Mouse (Mus musculus) limb, embryonic 13.5 days (tissue): ENCODE results near the gene Dmrta2. TPM values are rescaled to one million over a fixed set of nuclear protein-coding genes. Genes with fewer than 3 reads are reported as not detected.

Experiments
- ATAC-seq: fragments of 200-750 bp; cut with Nextera tagmentation; 2 replicates; pipeline ENCODE4 v1.8.0; 2017; ENCODE audit warnings: low read depth, moderate number of reproducible peaks, moderate TSS enrichment; ENCODE audit not compliant: low FRiP score
- H3K27ac ChIP-seq: fragments of 300-500 bp; sonication (generic); 2 replicates; pipeline ENCODE4 v1.5.1; 2015; ENCODE audit warnings: inconsistent platforms, mild to moderate bottlenecking, moderate library complexity
- H3K27me3 ChIP-seq: fragments of 300-500 bp; sonication (generic); 2 replicates; pipeline ENCODE4 v1.6.1; 2015; ENCODE audit warnings: mild to moderate bottlenecking, inconsistent platforms
- H3K36me3 ChIP-seq: fragments of 300-500 bp; sonication (generic); 2 replicates; pipeline ENCODE4 v1.6.1; 2015; ENCODE audit warnings: inconsistent platforms, mild to moderate bottlenecking, moderate library complexity
- H3K4me1 ChIP-seq: fragments of 300-500 bp; sonication (generic); 2 replicates; pipeline ENCODE4 v1.6.1; 2015; ENCODE audit warnings: inconsistent platforms
- H3K4me2 ChIP-seq: fragments of 300-500 bp; sonication (generic); replicated peaks from 2 replicates; pipeline ENCODE4 v1.6.1; 2015; ENCODE audit warnings: inconsistent platforms, mild to moderate bottlenecking, moderate library complexity
- H3K4me3 ChIP-seq: fragments of 300-500 bp; sonication (generic); 2 replicates; pipeline ENCODE4 v1.5.1; 2015; ENCODE audit warnings: moderate library complexity, mild to moderate bottlenecking, inconsistent platforms
- H3K9ac ChIP-seq: fragments of 300-500 bp; sonication (generic); 2 replicates; pipeline ENCODE4 v1.6.1; 2015; ENCODE audit warnings: mild to moderate bottlenecking, inconsistent platforms
- H3K9me3 ChIP-seq: fragments of 300-500 bp; sonication (generic); 2 replicates; pipeline ENCODE4 v1.6.1; 2016; ENCODE audit warnings: inconsistent platforms
- WGBS: fragments of 180-500 bp; shearing (Covaris S2); methylation state at CpG from one replicate; pipeline ENCODE4 v1.1.7; 2015; 5-methylcytosine and 5-hydroxymethylcytosine counted together
- polyA plus RNA-seq: library from polyadenylated mRNA; unstranded; fragments of >200 nt; fragmentation: Nextera tagmentation; extraction: Ambion mirVana; gene quantifications from 2 replicates; pipeline ENCODE4 v1.2.1, GENCODE M21; 2015

Gene Dmrta2
- polyA plus RNA-seq, 1 experiment from 2014 or later, result 0.08 TPM

DNA sequence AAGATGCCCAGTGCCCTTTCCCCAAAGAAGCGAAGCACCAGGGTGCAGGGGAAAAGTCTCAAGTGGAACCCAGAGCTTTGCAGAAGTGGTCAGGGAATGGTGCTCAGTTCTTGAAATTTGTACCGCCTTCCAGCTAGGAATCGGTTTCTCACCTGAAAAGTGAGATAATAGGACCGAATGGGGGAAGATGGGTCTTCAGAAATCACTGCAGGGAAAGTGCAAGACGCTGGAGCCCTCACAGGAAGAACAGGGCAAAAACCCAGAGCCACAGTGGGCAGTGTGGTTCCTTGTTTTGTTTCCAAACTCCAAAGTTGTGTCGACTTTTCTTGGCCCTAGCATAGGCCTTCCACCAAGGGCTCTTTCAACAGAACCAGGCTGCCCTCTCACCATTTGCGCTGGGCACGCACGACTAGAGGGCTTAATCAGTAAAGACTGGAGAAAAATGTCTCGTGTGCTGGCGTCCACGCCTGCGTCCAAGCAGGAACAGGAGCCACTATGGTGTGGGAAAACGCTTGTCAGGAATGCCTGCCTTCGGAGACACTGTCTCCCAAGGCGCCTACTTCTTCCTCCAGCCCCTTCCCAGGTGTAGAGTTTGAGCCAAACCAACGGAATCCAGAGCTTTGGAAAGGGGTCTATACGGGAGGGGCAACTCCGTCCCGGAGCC lies 3.7 kb upstream of the Dmrta2 start:
- H3K27ac ChIP-seq, result no peak overlapping the region
- no peak for ATAC-seq
- no peak overlapping the region for H3K9ac ChIP-seq
- H3K4me1 ChIP-seq, result peaks cover 27% of the 10 kb centered on the region
- WGBS, result 2% methylated on average over 20 of the region's 20 CpGs
- H3K9me3 ChIP-seq, result 0 out of 2 replicates have a peak, but pooled peaks cover 3% of the 10 kb centered on the region
- H3K4me2 ChIP-seq, result peak overlapping the region; percentile 34; the same call in 1 of the 2 replicates
- H3K27me3 ChIP-seq, result peaks cover 92% of the 10 kb centered on the region
- H3K36me3 ChIP-seq, result no peaks in the 10 kb centered on the region
- peak overlapping the region; percentile 4; the same call in 1 of the 2 replicates for H3K4me3 ChIP-seq

- no peak overlapping the region for H3K9ac ChIP-seq
- peaks cover 29% of the 10 kb centered on the region for H3K4me1 ChIP-seq
- peak overlapping the region; percentile 4 for H3K4me3 ChIP-seq
- H3K4me2 ChIP-seq, result peak overlapping the region; percentile 34; the same call in 1 of the 2 replicates
- no peak for ATAC-seq
- H3K27ac ChIP-seq, result no peak overlapping the region
- 1% methylated on average over 33 of the region's 33 CpGs for WGBS
- peaks cover 99% of the 10 kb centered on the region for H3K27me3 ChIP-seq
- H3K36me3 ChIP-seq, result no peaks in the 10 kb centered on the region
- H3K9me3 ChIP-seq, result 0 out of 2 replicates have a peak, but pooled peaks cover 3% of the 10 kb centered on the region
Observed at GRCm38 (mm10) chr4:109974655-109975380, 3.0 kb upstream of the Dmrta2 start.

GRCm38 (mm10) chr4:109975381-109976240 lies 2.2 kb upstream of the Dmrta2 start:
- no peak overlapping the region for H3K27ac ChIP-seq
- peaks cover 99% of the 10 kb centered on the region for H3K27me3 ChIP-seq
- H3K4me3 ChIP-seq, result no peak overlapping the region
- no peaks in the 10 kb centered on the region for H3K36me3 ChIP-seq
- H3K9ac ChIP-seq, result no peak overlapping the region
- 0 out of 2 replicates have a peak, but pooled peaks cover 3% of the 10 kb centered on the region for H3K9me3 ChIP-seq
- H3K4me1 ChIP-seq, result peaks cover 33% of the 10 kb centered on the region
- no peak for ATAC-seq
- 6% methylated on average over 25 of the region's 25 CpGs for WGBS
- no peak overlapping the region for H3K4me2 ChIP-seq

DNA sequence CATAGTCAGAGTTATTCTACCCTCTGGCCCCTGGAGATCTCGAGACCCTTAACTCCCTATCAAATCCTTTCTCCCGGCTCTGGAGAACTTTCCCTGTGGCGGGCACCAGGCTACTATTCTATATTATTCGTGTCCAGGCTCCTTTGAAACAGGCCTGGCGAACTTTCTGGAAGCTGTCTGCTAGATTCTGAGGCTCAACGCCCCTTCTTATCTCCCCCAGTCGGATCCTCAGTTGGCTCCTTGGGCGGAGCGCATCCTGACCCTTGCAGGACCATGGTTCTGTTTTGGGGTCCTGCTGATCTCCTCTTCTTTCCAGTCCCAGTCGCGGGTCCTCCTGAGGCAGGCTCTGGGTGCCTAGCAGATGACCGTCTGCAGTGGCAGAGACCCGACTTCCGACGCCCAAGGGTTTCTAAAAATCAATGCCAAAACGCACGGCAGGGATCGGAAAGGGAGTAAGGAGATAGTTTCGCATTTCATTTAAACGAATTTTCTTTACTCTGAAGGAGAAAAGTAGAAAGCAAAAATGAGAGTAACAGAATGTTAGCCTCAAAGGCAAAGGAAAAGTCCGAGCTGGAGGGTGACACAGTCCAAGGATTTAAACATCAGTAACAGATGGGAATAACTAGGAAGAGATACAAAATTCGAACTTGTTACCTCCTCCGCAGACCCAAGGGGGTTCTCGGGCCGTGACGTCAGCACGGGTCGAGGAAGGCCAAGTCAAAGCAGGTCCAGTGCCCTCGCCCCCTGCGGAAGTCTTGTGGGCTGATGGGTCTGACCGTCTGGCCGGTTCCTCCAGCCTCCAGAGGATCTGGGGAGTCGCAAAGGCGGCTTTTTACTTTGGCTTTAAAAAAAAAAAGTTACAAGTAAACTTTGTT lies 1.3 kb upstream of the Dmrta2 start:
- H3K27ac ChIP-seq, result no peak overlapping the region
- H3K27me3 ChIP-seq, result peaks cover 99% of the 10 kb centered on the region
- WGBS, result 2% methylated on average over 34 of the region's 34 CpGs
- H3K4me1 ChIP-seq, result peaks cover 34% of the 10 kb centered on the region
- no peak overlapping the region for H3K4me2 ChIP-seq
- no peak for ATAC-seq
- no peaks in the 10 kb centered on the region for H3K36me3 ChIP-seq
- H3K4me3 ChIP-seq, result no peak overlapping the region
- H3K9me3 ChIP-seq, result 0 out of 2 replicates have a peak, but pooled peaks cover 3% of the 10 kb centered on the region
- no peak overlapping the region for H3K9ac ChIP-seq

DNA sequence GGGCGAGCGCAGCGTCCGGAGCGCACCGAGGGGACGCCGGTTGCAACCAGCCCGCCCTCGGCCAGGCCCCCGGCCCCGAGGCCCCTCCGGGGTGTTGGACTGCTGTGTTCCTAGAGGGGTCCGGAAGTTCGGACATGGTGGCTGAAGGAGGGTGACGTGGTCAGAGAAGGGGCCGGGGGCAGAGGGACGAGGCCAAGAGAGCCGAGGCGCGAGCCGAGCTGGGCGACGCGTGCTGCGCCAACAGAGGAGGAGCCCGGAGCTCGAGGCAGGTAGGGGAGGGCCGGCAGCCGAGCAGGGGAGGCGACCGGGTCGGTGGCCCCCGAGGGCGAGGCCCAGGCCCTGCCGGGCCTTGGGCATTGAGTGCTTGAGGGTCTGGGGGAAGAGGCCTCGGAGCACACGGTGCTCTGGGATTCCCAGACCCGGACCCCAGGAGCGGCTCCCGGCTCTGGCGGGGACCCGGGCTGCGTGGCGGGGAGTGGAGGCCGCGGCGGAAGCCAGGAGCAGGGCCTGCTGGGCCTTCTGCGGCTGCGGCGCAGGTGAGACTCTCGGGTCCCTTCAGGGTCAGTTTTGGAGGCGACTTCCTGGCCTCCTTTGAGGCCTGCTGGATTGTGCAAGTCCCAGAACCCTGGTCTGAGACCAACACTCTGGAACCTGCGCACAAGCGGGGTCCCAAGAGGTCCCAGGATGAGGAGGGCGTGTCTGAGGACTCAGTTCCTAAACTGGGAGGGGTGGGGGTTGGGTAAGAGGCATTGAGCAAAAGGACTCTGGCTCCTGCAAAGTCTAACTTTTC lies 410 bp downstream of the Dmrta2 start:
- Histone ChIP-seq H3K9me3 (0 out of 2 replicates have a peak, but pooled peaks cover 3% of the 10 kb centered on the region), H3K9ac (peak overlapping the region; percentile 45; the same call in 1 of the 2 replicates), H3K4me2 (peak overlapping the region; percentile 72), H3K4me1 (peaks cover 44% of the 10 kb centered on the region), H3K36me3 (no peaks in the 10 kb centered on the region), H3K27ac (no peak overlapping the region), H3K4me3 (peak overlapping the region; percentile 43), H3K27me3 (peaks cover 99% of the 10 kb centered on the region)
- ATAC-seq, result peak; percentile 12
- under 1% methylated on average over 53 of the region's 56 CpGs for WGBS

GRCm38 (mm10) chr4:109978858-109979340 lies 1.0 kb downstream of the Dmrta2 start:
- peaks cover 50% of the 10 kb centered on the region for H3K4me1 ChIP-seq
- H3K36me3 ChIP-seq, result no peaks in the 10 kb centered on the region
- no peak for ATAC-seq
- 3% methylated on average over 9 of the region's 9 CpGs for WGBS
- peak overlapping the region; percentile 72 for H3K4me2 ChIP-seq
- H3K4me3 ChIP-seq, result peak overlapping the region; percentile 43
- H3K9ac ChIP-seq, result no peak overlapping the region
- H3K27me3 ChIP-seq, result peaks cover 99% of the 10 kb centered on the region
- H3K9me3 ChIP-seq, result 0 out of 2 replicates have a peak, but pooled peaks cover 3% of the 10 kb centered on the region
- H3K27ac ChIP-seq, result no peak overlapping the region

DNA sequence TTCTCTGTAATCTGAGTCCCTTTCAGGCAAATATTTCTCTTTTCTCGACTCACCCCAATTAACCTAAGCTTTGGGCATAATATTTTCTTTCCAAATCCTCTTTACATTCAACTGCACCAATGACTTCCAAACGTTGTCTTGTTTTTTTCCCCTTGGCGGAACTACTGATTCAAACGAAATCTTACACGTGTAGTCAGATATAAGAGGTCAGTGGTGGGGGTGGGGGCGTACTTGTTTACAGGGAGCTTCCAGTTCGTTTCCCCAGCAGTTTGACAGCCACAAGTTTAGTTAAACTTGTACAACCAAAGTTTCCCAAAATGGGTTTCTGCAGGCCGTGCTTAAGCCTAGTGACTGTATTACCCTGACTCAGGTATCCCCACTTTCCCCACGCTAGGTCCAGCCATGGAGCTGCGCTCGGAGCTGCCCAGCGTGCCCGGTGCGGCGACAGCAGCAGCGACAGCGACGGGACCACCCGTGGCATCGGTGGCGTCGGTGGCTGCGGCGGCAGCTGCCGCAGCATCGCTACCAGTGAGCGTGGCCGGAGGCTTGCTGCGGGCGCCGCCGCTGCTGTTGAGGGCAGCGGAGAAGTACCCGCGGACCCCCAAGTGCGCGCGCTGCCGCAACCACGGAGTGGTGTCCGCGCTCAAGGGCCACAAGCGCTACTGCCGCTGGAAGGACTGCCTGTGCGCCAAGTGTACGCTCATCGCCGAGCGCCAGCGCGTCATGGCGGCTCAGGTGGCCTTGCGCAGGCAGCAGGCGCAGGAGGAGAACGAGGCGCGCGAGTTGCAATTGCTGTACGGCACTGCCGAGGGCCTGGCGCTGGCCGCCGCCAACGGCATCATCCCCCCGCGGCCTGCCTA lies 1.8 kb downstream of the Dmrta2 start:
- Histone ChIP-seq H3K36me3 (no peaks in the 10 kb centered on the region), H3K4me2 (peak overlapping the region; percentile 59), H3K4me1 (peaks cover 54% of the 10 kb centered on the region), H3K27me3 (peaks cover 99% of the 10 kb centered on the region), H3K27ac (no peak overlapping the region), H3K9ac (no peak overlapping the region), H3K9me3 (0 out of 2 replicates have a peak, but pooled peaks cover 3% of the 10 kb centered on the region), H3K4me3 (peak overlapping the region; percentile 34)
- WGBS, result 1% methylated on average over 66 of the region's 66 CpGs
- ATAC-seq, result no peak

- no peak for ATAC-seq
- Histone ChIP-seq H3K9me3 (0 out of 2 replicates have a peak, but pooled peaks cover 3% of the 10 kb centered on the region), H3K4me3 (peak overlapping the region; percentile 34), H3K4me2 (peak overlapping the region; percentile 59), H3K27ac (no peak overlapping the region), H3K36me3 (no peaks in the 10 kb centered on the region), H3K9ac (no peak overlapping the region), H3K27me3 (peaks cover 99% of the 10 kb centered on the region), H3K4me1 (peaks cover 50% of the 10 kb centered on the region)
- WGBS, result 4% methylated on average over 29 of the region's 29 CpGs
Observed at GRCm38 (mm10) chr4:109980321-109981082, 2.6 kb downstream of the Dmrta2 start.

- peaks cover 99% of the 10 kb centered on the region for H3K27me3 ChIP-seq
- no peak for ATAC-seq
- H3K9ac ChIP-seq, result peak overlapping the region; percentile 50; the same call in 1 of the 2 replicates
- peak overlapping the region; percentile 40 for H3K4me3 ChIP-seq
- 3% methylated on average over 37 of the region's 37 CpGs for WGBS
- H3K4me2 ChIP-seq, result peak overlapping the region; percentile 66
- peaks cover 50% of the 10 kb centered on the region for H3K4me1 ChIP-seq
- H3K36me3 ChIP-seq, result no peaks in the 10 kb centered on the region
- no peak overlapping the region for H3K27ac ChIP-seq
- no peaks in the 10 kb centered on the region for H3K9me3 ChIP-seq
Observed at GRCm38 (mm10) chr4:109981083-109981870, 3.4 kb downstream of the Dmrta2 start.
